Mouse (Mus musculus): ENCODE results near the gene Sec24d. TPM values are rescaled to one million over a fixed set of nuclear protein-coding genes. Genes with fewer than 3 reads are reported as not detected.

Gene Sec24d
- total and polyA plus RNA-seq, 2 experiments from 2014 or later, result 48.8 to 72.0 TPM

GRCm38 (mm10) chr3:123324326-123324725 lies 57.1 kb downstream of the Sec24d start:
- TF ChIP-seq CTCF (IDR thresholded peaks at IDR 0.05; ENCODE audit: low read depth) (no peak), EP300 (IDR thresholded peaks at IDR 0.05; ENCODE audit: low read depth) (peak; percentile 68; the same call in 1 of the 2 replicates)
- H3K4me2 ChIP-seq (ENCODE audit: low read depth, low read length), result peak overlapping the region; percentile 49
- ATAC-seq (ENCODE audit: insufficient read depth, low read depth) (peak; percentile 87), DNase-seq (ENCODE audit: low spot score) (peak; percentile 81)
- peak overlapping the region; percentile 92 for H3K27ac ChIP-seq (ENCODE audit: low read depth)
- H3K27me3 ChIP-seq (ENCODE audit: control insufficient read depth, insufficient read depth, low read length), result no peaks in the 10 kb centered on the region
- no peaks in the 10 kb centered on the region for H3K9me3 ChIP-seq (replicated peaks; ENCODE audit: control insufficient read depth, low read length)
- peaks cover 25% of the 10 kb centered on the region for H3K4me1 ChIP-seq (ENCODE audit: control insufficient read depth, insufficient read depth)
- H3K4me3 ChIP-seq (ENCODE audit: low read depth, low read length), result no peak overlapping the region
- peak overlapping the region; percentile 35; the same call in 1 of the 2 replicates for H3K9ac ChIP-seq (replicated peaks; ENCODE audit: low read depth, low read length)
- 27% methylated on average over 4 of the region's 4 CpGs for WGBS
- peaks cover 27% of the 10 kb centered on the region for H3K36me3 ChIP-seq (replicated peaks; ENCODE audit: control insufficient read depth, insufficient read depth, low read length)

- ATAC-seq (ENCODE audit: insufficient read depth, low read depth), result peak; percentile 43
- no peaks in the 10 kb centered on the region for H3K9me3 ChIP-seq (replicated peaks; ENCODE audit: control insufficient read depth, low read length)
- peaks cover 34% of the 10 kb centered on the region for H3K4me1 ChIP-seq (ENCODE audit: control insufficient read depth, insufficient read depth)
- TF ChIP-seq CTCF (IDR thresholded peaks at IDR 0.05; ENCODE audit: low read depth), result no peak
- peaks cover 24% of the 10 kb centered on the region for H3K36me3 ChIP-seq (replicated peaks; ENCODE audit: control insufficient read depth, insufficient read depth, low read length)
- peak; percentile 49 for DNase-seq (ENCODE audit: low spot score)
- no peak overlapping the region for H3K9ac ChIP-seq (replicated peaks; ENCODE audit: low read depth, low read length)
- H3K27ac ChIP-seq (ENCODE audit: low read depth), result peak overlapping the region; percentile 54; the same call in 1 of the 2 replicates
- 23% methylated on average over 6 of the region's 6 CpGs for WGBS
- no peak overlapping the region for H3K4me2 ChIP-seq (ENCODE audit: low read depth, low read length)
- no peak overlapping the region for H3K4me3 ChIP-seq (ENCODE audit: low read depth, low read length)
- no peaks in the 10 kb centered on the region for H3K27me3 ChIP-seq (ENCODE audit: control insufficient read depth, insufficient read depth, low read length)
These were observed 62.0 kb downstream of the Sec24d start for GRCm38 (mm10) chr3:123329251-123329650.

- ATAC-seq (ENCODE audit: insufficient read depth, low read depth), result no peak
- Histone ChIP-seq H3K9me3 (replicated peaks; ENCODE audit: control insufficient read depth, low read length) (no peaks in the 10 kb centered on the region), H3K27ac (ENCODE audit: low read depth) (no peak overlapping the region), H3K36me3 (replicated peaks; ENCODE audit: control insufficient read depth, insufficient read depth, low read length) (peaks cover 24% of the 10 kb centered on the region), H3K4me2 (ENCODE audit: low read depth, low read length) (no peak overlapping the region), H3K4me3 (ENCODE audit: low read depth, low read length) (no peak overlapping the region), H3K27me3 (ENCODE audit: control insufficient read depth, insufficient read depth, low read length) (no peaks in the 10 kb centered on the region), H3K4me1 (ENCODE audit: control insufficient read depth, insufficient read depth) (peaks cover 34% of the 10 kb centered on the region), H3K9ac (replicated peaks; ENCODE audit: low read depth, low read length) (no peak overlapping the region)
- no peak for DNase-seq (ENCODE audit: low spot score)
- TF ChIP-seq CTCF (IDR thresholded peaks at IDR 0.05; ENCODE audit: low read depth), result no peak
- no peak for TF ChIP-seq EP300 (IDR thresholded peaks at IDR 0.05; ENCODE audit: low read depth)
- WGBS, result 59% methylated on average over 4 of the region's 4 CpGs
These were observed 63.0 kb downstream of the Sec24d start for GRCm38 (mm10) chr3:123330221-123330620.

- H3K36me3 ChIP-seq (replicated peaks; ENCODE audit: control insufficient read depth, insufficient read depth, low read length), result peaks cover 27% of the 10 kb centered on the region
- H3K9me3 ChIP-seq (replicated peaks; ENCODE audit: control insufficient read depth, low read length), result no peaks in the 10 kb centered on the region
- no peak overlapping the region for H3K4me3 ChIP-seq (ENCODE audit: low read depth, low read length)
- peak overlapping the region; percentile 46 for H3K27ac ChIP-seq (ENCODE audit: low read depth)
- no peak overlapping the region for H3K4me2 ChIP-seq (ENCODE audit: low read depth, low read length)
- TF ChIP-seq EP300 (IDR thresholded peaks at IDR 0.05; ENCODE audit: low read depth), result no peak
- no peak for TF ChIP-seq CTCF (IDR thresholded peaks at IDR 0.05; ENCODE audit: low read depth)
- H3K27me3 ChIP-seq (ENCODE audit: control insufficient read depth, insufficient read depth, low read length), result no peaks in the 10 kb centered on the region
- H3K4me1 ChIP-seq (ENCODE audit: control insufficient read depth, insufficient read depth), result peaks cover 30% of the 10 kb centered on the region
- no peak overlapping the region for H3K9ac ChIP-seq (replicated peaks; ENCODE audit: low read depth, low read length)
- WGBS, result 77% methylated on average over 2 of the region's 2 CpGs
- ATAC-seq (ENCODE audit: insufficient read depth, low read depth) (no peak), DNase-seq (ENCODE audit: low spot score) (no peak)
These were observed 65.2 kb downstream of the Sec24d start for GRCm38 (mm10) chr3:123332330-123333054.

- Histone ChIP-seq H3K4me3 (ENCODE audit: low read depth, low read length) (no peak overlapping the region), H3K36me3 (replicated peaks; ENCODE audit: control insufficient read depth, insufficient read depth, low read length) (peaks cover 28% of the 10 kb centered on the region), H3K4me1 (ENCODE audit: control insufficient read depth, insufficient read depth) (peaks cover 30% of the 10 kb centered on the region), H3K4me2 (ENCODE audit: low read depth, low read length) (no peak overlapping the region), H3K9me3 (replicated peaks; ENCODE audit: control insufficient read depth, low read length) (no peaks in the 10 kb centered on the region), H3K9ac (replicated peaks; ENCODE audit: low read depth, low read length) (no peak overlapping the region), H3K27ac (ENCODE audit: low read depth) (peak overlapping the region; percentile 46), H3K27me3 (ENCODE audit: control insufficient read depth, insufficient read depth, low read length) (no peaks in the 10 kb centered on the region)
- ATAC-seq (ENCODE audit: insufficient read depth, low read depth) (peak; percentile 34; the same call in 1 of the 2 replicates), DNase-seq (ENCODE audit: low spot score) (no peak)
- TF ChIP-seq CTCF (IDR thresholded peaks at IDR 0.05; ENCODE audit: low read depth), result no peak
- no peak for TF ChIP-seq EP300 (IDR thresholded peaks at IDR 0.05; ENCODE audit: low read depth)
- WGBS, result 12% methylated on average over 4 of the region's 4 CpGs
These were observed 65.8 kb downstream of the Sec24d start for GRCm38 (mm10) chr3:123333055-123333424.

- H3K4me2 ChIP-seq (ENCODE audit: low read depth, low read length), result no peak overlapping the region
- H3K9me3 ChIP-seq (replicated peaks; ENCODE audit: control insufficient read depth, low read length), result no peaks in the 10 kb centered on the region
- H3K4me1 ChIP-seq (ENCODE audit: control insufficient read depth, insufficient read depth), result peaks cover 24% of the 10 kb centered on the region
- no peak overlapping the region for H3K9ac ChIP-seq (replicated peaks; ENCODE audit: low read depth, low read length)
- no peaks in the 10 kb centered on the region for H3K27me3 ChIP-seq (ENCODE audit: control insufficient read depth, insufficient read depth, low read length)
- no peak for TF ChIP-seq CTCF (IDR thresholded peaks at IDR 0.05; ENCODE audit: low read depth)
- no peak for TF ChIP-seq EP300 (IDR thresholded peaks at IDR 0.05; ENCODE audit: low read depth)
- ATAC-seq (ENCODE audit: insufficient read depth, low read depth) (no peak), DNase-seq (ENCODE audit: low spot score) (peak; percentile 45)
- 28% methylated on average over 7 of the region's 7 CpGs for WGBS
- H3K36me3 ChIP-seq (replicated peaks; ENCODE audit: control insufficient read depth, insufficient read depth, low read length), result peaks cover 27% of the 10 kb centered on the region
- peak overlapping the region; percentile 43 for H3K27ac ChIP-seq (ENCODE audit: low read depth)
- no peak overlapping the region for H3K4me3 ChIP-seq (ENCODE audit: low read depth, low read length)
These were observed 67.7 kb downstream of the Sec24d start for GRCm38 (mm10) chr3:123334947-123335346.
